ENCODE assay signal across 18 mouse cellular contexts in genomic region chr13:38386035-38386559, GRCm38 (mm10). TPM values are rescaled to one million over a fixed set of nuclear protein-coding genes. Genes with fewer than 3 reads are reported as not detected.
DNase-seq lines count a peak whose midpoint lies in the region; ATAC-seq lines count a peak whose summit lies in the region.
"Had no signal": no experiment of that assay in that cellular context is flagged by ENCODE, and none has a peak within 500 bp of the region (broad histone marks: within the 10 kb centered on the region; RNA-seq: fewer than 3 reads in every experiment).

No protein-coding gene starts in this region.

- H3K27me3 ChIP-seq in heart, embryonic 10.5 days (ENCODE audit: insufficient read depth, poor library complexity, severe bottlenecking) = no peaks in the 10 kb centered on the region
- H3K27me3 ChIP-seq in lung, embryonic 16.5 days (ENCODE audit: control insufficient read depth, insufficient read depth, low read depth, low read length) = no peaks in the 10 kb centered on the region
- H3K27me3 ChIP-seq: embryonic facial prominence, embryonic 12.5 days; forebrain, embryonic 12.5 days; forebrain, embryonic 15.5 days; hindbrain, embryonic 12.5 days; hindbrain, embryonic 15.5 days had no signal

- DNase-seq in cerebellum, adult 11-12 months = peak; percentile 4
- DNase-seq in cerebellum, postnatal 25 days = no peak
- peak; percentile 93 for DNase-seq in heart, adult 11 months
- DNase-seq in heart, embryonic 10.5 days (ENCODE audit: low spot score) = no peak
- DNase-seq in lung, adult 18-20 months = no peak
- DNase-seq: adrenal gland, adult 8-10 months; adrenal gland, postnatal 25 days; gastrocnemius, postnatal 25 days had no signal

- no peak overlapping the region for H3K27ac ChIP-seq in heart, embryonic 10.5 days
- peak overlapping the region; percentile 38 for H3K27ac ChIP-seq in lung, embryonic 16.5 days (ENCODE audit: low read length)
- H3K27ac ChIP-seq: embryonic facial prominence, embryonic 12.5 days; forebrain, embryonic 12.5 days; forebrain, embryonic 15.5 days; heart, adult 2 months; hindbrain, embryonic 12.5 days; hindbrain, embryonic 15.5 days had no signal

- no peaks in the 10 kb centered on the region for H3K9me3 ChIP-seq in heart, embryonic 10.5 days
- no peaks in the 10 kb centered on the region for H3K9me3 ChIP-seq in lung, embryonic 16.5 days (ENCODE audit: control insufficient read depth, low read length)
- H3K9me3 ChIP-seq: embryonic facial prominence, embryonic 12.5 days; forebrain, embryonic 12.5 days; forebrain, embryonic 15.5 days; hindbrain, embryonic 12.5 days; hindbrain, embryonic 15.5 days had no signal

- no peak overlapping the region for H3K4me3 ChIP-seq in heart, embryonic 10.5 days
- H3K4me3 ChIP-seq in lung, embryonic 16.5 days (ENCODE audit: low read length) = no peak overlapping the region
- H3K4me3 ChIP-seq: embryonic facial prominence, embryonic 12.5 days; erythroblast, embryonic 14.5 days; forebrain, embryonic 12.5 days; forebrain, embryonic 15.5 days; heart, adult 2 months; hindbrain, embryonic 12.5 days; hindbrain, embryonic 15.5 days had no signal

- no peak overlapping the region for H3K9ac ChIP-seq in lung, embryonic 16.5 days (ENCODE audit: low read length)
- H3K9ac ChIP-seq: embryonic facial prominence, embryonic 12.5 days; forebrain, embryonic 12.5 days; forebrain, embryonic 15.5 days; hindbrain, embryonic 12.5 days; hindbrain, embryonic 15.5 days had no signal

- peak; percentile 65; the same call in 1 of the 2 replicates for ATAC-seq in lung, embryonic 16.5 days (ENCODE audit: low read depth)
- ATAC-seq: activated CD4-positive, CD25-positive, alpha-beta regulatory T cell, adult 4 months; forebrain, embryonic 15.5 days had no signal

- H3K4me2 ChIP-seq in lung, embryonic 16.5 days (ENCODE audit: low read depth, low read length) = no peak overlapping the region
- H3K4me2 ChIP-seq: embryonic facial prominence, embryonic 12.5 days; forebrain, embryonic 12.5 days; forebrain, embryonic 15.5 days; heart, embryonic 11.5 days; hindbrain, embryonic 12.5 days; hindbrain, embryonic 15.5 days had no signal

- 78% methylated on average over 3 of the region's 3 CpGs for WGBS in heart, embryonic 10.5 days
- 45% methylated on average over 3 of the region's 3 CpGs for WGBS in lung, embryonic 16.5 days

- H3K4me1 ChIP-seq in heart, embryonic 10.5 days = no peaks in the 10 kb centered on the region
- H3K4me1 ChIP-seq in lung, embryonic 16.5 days (replicated peaks; ENCODE audit: control insufficient read depth, insufficient read depth, low read length) = no peaks in the 10 kb centered on the region
- H3K4me1 ChIP-seq: embryonic facial prominence, embryonic 12.5 days; forebrain, embryonic 12.5 days; forebrain, embryonic 15.5 days; hindbrain, embryonic 12.5 days; hindbrain, embryonic 15.5 days had no signal

- no peaks in the 10 kb centered on the region for H3K36me3 ChIP-seq in heart, embryonic 10.5 days
- H3K36me3 ChIP-seq in lung, embryonic 16.5 days (ENCODE audit: control insufficient read depth, insufficient read depth, low read length) = no peaks in the 10 kb centered on the region
- H3K36me3 ChIP-seq: embryonic facial prominence, embryonic 12.5 days; forebrain, embryonic 12.5 days; forebrain, embryonic 15.5 days; hindbrain, embryonic 12.5 days; hindbrain, embryonic 15.5 days had no signal

RNA-seq across cellular contexts. Expression of gene Bmp6, which starts 41.2 kb away (rescaled TPM):
- polyA plus RNA-seq in heart, embryonic 10.5 days (2016; fragmentation: Nextera tagmentation; extraction: Ambion mirVana) = 1.1 and 2.1 TPM in 2 replicates
- 1.3 and 1.6 TPM in 2 replicates for polyA plus RNA-seq in lung, embryonic 16.5 days (2015; fragmentation: Nextera tagmentation; extraction: Ambion mirVana)
- polyA plus RNA-seq: activated CD4-positive, CD25-positive, alpha-beta regulatory T cell, adult 4 months; erythroblast, embryonic 14.5 days had no signal

Comparison
In these comparisons a context has a peak if more than half of its experiments do, and no peak if none do; other contexts are left out.
1. DNase-seq: peak in cerebellum, adult 11-12 months (single experiment) and heart, adult 11 months (single experiment); none in cerebellum, postnatal 25 days (0 of 2), heart, embryonic 10.5 days (single experiment) and lung, adult 18-20 months (0 of 2).